Mouse (Mus musculus) ES-Bruce4 (cell line): ENCODE results near the gene Zfp189. TPM values are rescaled to one million over a fixed set of nuclear protein-coding genes. Genes with fewer than 3 reads are reported as not detected.
A peak's percentile ranks its signal among the peaks of the same experiment; 100 is the strongest.
"Not testable (repeated sequence)": the region's sequence is repeated elsewhere in the genome, so short reads cannot be mapped to it uniquely, and the experiment has no call there.

Experiments
- H3K27ac ChIP-seq: 2 replicates; pipeline ENCODE4 v1.5.1; 2012; ENCODE audit warnings: low read length, inconsistent platforms; ENCODE audit not compliant: insufficient read depth
- H3K27me3 ChIP-seq: 2 replicates; pipeline ENCODE4 v1.6.1; 2012; ENCODE audit warnings: mild to moderate bottlenecking, low read length, inconsistent platforms; ENCODE audit not compliant: control insufficient read depth, poor library complexity, insufficient read depth, severe bottlenecking
- H3K36me3 ChIP-seq: 2 replicates; pipeline ENCODE4 v1.6.1; 2012; ENCODE audit warnings: inconsistent platforms, mild to moderate bottlenecking, low read length, moderate library complexity; ENCODE audit not compliant: control insufficient read depth, poor library complexity, insufficient read depth, severe bottlenecking
- H3K4me1 ChIP-seq: one replicate; pipeline ENCODE4 v1.8.1; 2011; ENCODE audit warnings: low read length; ENCODE audit not compliant: control insufficient read depth, insufficient read depth
- H3K4me3 ChIP-seq: 2 replicates; pipeline ENCODE4 v1.5.1; 2011; ENCODE audit warnings: low read depth, mild to moderate bottlenecking, low read length
- H3K9ac ChIP-seq: 2 replicates; pipeline ENCODE4 v1.6.1; 2012; ENCODE audit warnings: low read depth, mild to moderate bottlenecking, inconsistent platforms; ENCODE audit not compliant: poor library complexity, severe bottlenecking
- H3K9me3 ChIP-seq: replicated peaks from 2 replicates; pipeline ENCODE4 v1.6.1; 2012; ENCODE audit warnings: mild to moderate bottlenecking, low read length, inconsistent platforms; ENCODE audit not compliant: control insufficient read depth, poor library complexity, insufficient read depth, severe bottlenecking
- CTCF ChIP-seq: IDR thresholded peaks from one replicate; pipeline ENCODE4 v1.8.1; 2011; ENCODE audit warnings: low read depth, low read length
- EP300 ChIP-seq: IDR thresholded peaks from 2 replicates; pipeline ENCODE4 v1.6.1; 2011; ENCODE audit warnings: low read depth, low read length; ENCODE audit not compliant: insufficient read depth
- POLR2A ChIP-seq: IDR thresholded peaks from one replicate; pipeline ENCODE4 v1.8.1; 2011; ENCODE audit warnings: low read length; ENCODE audit not compliant: insufficient read depth
- polyA plus RNA-seq: library from polyadenylated mRNA; stranded (reverse); fragments of >200 nt; gene quantifications from 2 replicates; pipeline ENCODE4 v1.2.4, GENCODE M21; 2011; ENCODE audit warnings: low read depth; ENCODE audit not compliant: missing spikeins, insufficient read depth, insufficient read length

Zfp189 gene
- polyA plus RNA-seq, 1 experiment, result 5.0 TPM

DNA sequence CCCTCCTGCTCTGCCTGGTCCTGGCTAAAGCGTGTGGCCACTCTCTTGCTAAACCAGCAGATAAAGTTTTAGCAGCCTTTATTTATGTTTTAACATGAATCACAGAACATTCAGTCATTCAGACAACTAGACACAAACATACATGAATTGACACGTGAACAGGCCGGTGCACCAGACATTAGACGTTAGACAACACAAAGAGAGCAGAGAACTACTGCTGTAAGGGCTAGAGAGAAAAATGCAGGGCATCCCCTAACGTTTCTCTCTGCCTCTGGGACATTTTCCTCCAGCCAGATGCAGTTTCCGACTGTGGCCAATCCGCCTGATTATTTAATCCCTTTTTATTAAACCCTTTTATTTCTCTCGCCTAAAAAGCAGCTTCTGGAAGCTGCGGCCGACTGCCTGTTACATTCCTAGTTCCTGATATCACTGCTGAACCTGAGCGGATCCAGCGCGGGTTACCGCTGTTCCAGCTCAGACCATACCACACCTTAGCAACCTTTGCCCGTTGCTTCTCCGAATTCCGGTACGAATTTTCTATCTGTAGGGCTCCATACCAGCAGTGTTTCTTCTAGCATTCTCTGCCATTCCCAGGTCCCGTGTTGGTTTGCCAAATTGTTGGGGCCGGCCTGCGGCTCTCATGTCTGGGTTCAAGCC, 40.7 kb upstream of the Zfp189 start:
- no peaks in the 10 kb centered on the region for H3K27me3 ChIP-seq
- no peak overlapping the region for H3K27ac ChIP-seq
- H3K9me3 ChIP-seq, result no peaks in the 10 kb centered on the region
- no peak overlapping the region for H3K4me3 ChIP-seq
- H3K9ac ChIP-seq, result peak overlapping the region; percentile 48; the same call in 1 of the 2 replicates
- H3K36me3 ChIP-seq, result no peaks in the 10 kb centered on the region
- no peak for TF ChIP-seq EP300
- TF ChIP-seq POLR2A, result no peak
- no peak for TF ChIP-seq CTCF
- peaks cover 5% of the 10 kb centered on the region for H3K4me1 ChIP-seq

DNA sequence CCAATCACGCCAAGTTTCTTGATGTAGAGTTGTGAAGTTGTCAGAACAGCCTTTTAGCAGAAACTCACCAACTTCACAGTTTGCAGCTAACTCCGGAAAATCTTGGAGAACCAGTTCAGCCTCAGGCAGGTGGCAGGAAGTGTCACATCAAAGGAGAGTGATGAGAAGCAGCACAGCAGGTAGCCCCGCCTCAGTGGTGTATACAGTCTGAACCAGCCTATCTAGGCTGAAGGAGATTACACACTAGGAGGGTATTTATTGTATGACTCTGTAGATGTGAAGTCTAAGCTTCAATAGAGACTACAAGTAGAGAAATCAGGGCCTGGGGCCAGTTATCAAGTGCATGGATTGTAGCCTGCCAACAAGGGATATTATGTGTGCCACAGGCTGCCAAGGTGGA, 40.1 kb upstream of the Zfp189 start:
- no peak overlapping the region for H3K9ac ChIP-seq
- H3K27me3 ChIP-seq, result no peaks in the 10 kb centered on the region
- H3K4me3 ChIP-seq, result no peak overlapping the region
- no peaks in the 10 kb centered on the region for H3K9me3 ChIP-seq
- H3K4me1 ChIP-seq, result peaks cover 5% of the 10 kb centered on the region
- H3K36me3 ChIP-seq, result no peaks in the 10 kb centered on the region
- no peak overlapping the region for H3K27ac ChIP-seq
- TF ChIP-seq POLR2A (no peak), CTCF (no peak), EP300 (no peak)

DNA sequence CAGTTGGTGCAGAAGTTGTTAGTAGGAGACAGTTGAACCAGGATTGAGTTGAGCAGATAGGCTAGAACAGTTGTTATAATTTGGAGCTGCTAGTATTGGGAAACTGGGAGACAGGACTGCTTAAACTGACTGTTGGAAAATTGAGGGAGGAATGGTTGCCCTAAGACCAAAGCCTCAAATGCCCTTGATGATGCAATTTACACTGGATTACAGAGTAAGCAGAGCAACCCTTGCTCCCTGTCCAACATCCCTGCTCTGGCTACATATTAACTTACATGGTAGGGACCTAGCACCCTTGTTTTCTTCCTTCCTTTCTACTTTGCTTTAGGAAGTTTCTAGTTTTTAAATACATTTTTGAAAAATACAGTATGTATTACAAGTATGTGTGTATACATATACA, 35.5 kb upstream of the Zfp189 start:
- H3K9me3 ChIP-seq, result no peaks in the 10 kb centered on the region
- no peak overlapping the region for H3K4me3 ChIP-seq
- H3K36me3 ChIP-seq, result no peaks in the 10 kb centered on the region
- no peaks in the 10 kb centered on the region for H3K27me3 ChIP-seq
- peaks cover 1% of the 10 kb centered on the region for H3K4me1 ChIP-seq
- TF ChIP-seq CTCF (no peak), POLR2A (no peak), EP300 (no peak)
- no peak overlapping the region for H3K27ac ChIP-seq
- no peak overlapping the region for H3K9ac ChIP-seq

DNA sequence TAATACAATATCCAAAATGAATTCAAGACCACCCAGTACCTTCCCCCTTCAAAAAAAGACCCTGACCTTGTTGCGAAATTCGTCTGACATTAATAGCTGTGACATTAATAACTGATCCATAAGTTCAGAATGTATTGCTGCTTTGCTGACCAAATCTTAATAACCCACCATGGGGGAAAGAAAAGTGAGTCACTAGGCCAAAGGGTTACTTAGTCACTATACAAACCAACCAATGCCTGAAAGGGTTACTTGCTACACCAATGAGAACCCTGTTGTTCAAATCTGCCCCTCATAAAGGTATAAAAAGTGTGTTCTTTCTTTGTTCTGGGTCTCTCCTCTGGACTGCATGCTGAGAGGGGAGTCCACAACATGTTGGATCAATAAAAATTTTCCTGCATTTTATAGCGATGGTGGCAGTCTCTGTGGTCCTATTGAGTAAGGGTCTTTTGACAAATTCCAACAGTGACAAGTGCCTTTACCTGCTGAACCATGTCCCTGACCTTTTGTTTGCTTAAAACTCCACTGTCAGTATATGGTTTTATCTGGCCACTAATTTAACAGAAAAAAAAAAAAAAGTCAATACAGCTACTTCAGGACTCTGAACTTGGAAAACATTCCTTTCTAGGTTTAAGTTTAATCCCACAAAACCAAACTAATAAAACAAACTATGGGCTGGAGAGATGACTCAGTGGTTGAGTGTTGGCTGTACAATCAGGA, 34.9 kb upstream of the Zfp189 start:
- not testable (repeated sequence) for H3K36me3 ChIP-seq, H3K4me1 ChIP-seq, H3K27ac ChIP-seq, H3K9ac ChIP-seq, H3K9me3 ChIP-seq, H3K4me3 ChIP-seq, H3K27me3 ChIP-seq

DNA sequence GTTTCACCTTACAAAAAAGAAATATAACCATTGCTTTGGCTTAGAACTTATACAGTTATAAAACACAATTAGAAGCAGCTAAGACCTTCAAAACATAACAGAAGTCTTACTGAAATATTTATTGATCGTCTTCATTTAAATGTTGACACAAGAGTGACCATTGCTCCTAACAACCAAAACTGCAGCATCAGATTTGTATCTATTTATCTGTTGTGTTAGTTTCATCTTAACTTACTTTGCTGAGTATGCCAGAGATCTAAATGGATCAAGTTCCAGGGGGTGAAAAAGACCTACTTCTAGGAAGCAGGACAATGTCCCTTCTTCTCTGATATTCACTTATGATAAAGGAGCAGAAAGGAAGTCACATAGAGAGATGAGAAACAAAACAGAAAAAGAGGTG, 17.4 kb upstream of the Zfp189 start:
- H3K36me3 ChIP-seq, result no peaks in the 10 kb centered on the region
- H3K4me1 ChIP-seq, result no peaks in the 10 kb centered on the region
- no peaks in the 10 kb centered on the region for H3K27me3 ChIP-seq
- H3K9me3 ChIP-seq, result no peaks in the 10 kb centered on the region
- no peak overlapping the region for H3K9ac ChIP-seq
- no peak overlapping the region for H3K27ac ChIP-seq
- no peak overlapping the region for H3K4me3 ChIP-seq
- no peak for TF ChIP-seq CTCF
- no peak for TF ChIP-seq POLR2A
- no peak for TF ChIP-seq EP300

DNA sequence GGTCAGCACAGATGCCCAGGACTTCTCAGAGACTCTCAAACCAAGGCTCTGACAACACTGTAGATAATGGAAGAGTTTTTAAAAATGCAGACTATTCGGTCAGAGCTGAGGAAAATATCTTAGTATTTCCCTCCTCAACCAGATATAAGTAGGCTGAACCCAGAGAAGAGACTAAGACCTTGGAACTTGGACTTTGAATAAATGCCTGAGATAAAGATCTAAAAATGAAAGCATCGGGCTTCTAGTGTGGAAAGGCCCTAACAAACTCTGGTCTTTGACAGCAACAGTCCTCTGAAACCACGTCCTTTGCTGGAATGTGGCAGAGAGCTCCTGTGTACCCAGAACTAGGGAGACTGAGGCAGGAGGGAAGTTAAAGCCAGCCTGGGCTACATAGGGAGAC, 14.6 kb upstream of the Zfp189 start, which contains the start of gene Baat:
TSS of gene Baat (minus strand) at position 172 of the 400 bp plus-strand sequence.
- Histone ChIP-seq H3K9me3 (no peaks in the 10 kb centered on the region), H3K9ac (no peak within 1 kb of the TSS), H3K4me3 (no peak within 1 kb of the TSS), H3K27me3 (no peaks in the 10 kb centered on the region), H3K27ac (no peak within 1 kb of the TSS), H3K36me3 (no peaks in the 10 kb centered on the region), H3K4me1 (no peaks in the 10 kb centered on the region)
- TF ChIP-seq POLR2A (no peak), CTCF (no peak), EP300 (no peak)
